Mouse (Mus musculus) megakaryocyte-erythroid progenitor cell, adult 5-6 weeks (primary cell): ENCODE measurements around the gene Stard5. TPM values are rescaled to one million over a fixed set of nuclear protein-coding genes. Genes with fewer than 3 reads are reported as not detected.

Experiments
- total RNA-seq, 2 experiments: library from RNA; stranded (forward) in 1 of 2; stranded (reverse) in 1 of 2; fragments of 200-1000, 215-1000 nt in 1 of 2; fragments of >200 nt in 1 of 2; fragmentation: Nextera tagmentation in 1 of 2; gene quantifications; 2 replicates each; pipeline ENCODE4 v1.2.3; 2014 to 2017

Gene Stard5
- total RNA-seq, 2 experiments from 2014 or later = 3.0 to 5.0 TPM

Other genes with a start within 250 kb of the Stard5 start
- gene Tmc3, start 47.0 kb upstream of the Stard5 start, total RNA-seq (2014; fragmentation: Nextera tagmentation) = 0.42 and 0.77 TPM in 2 replicates
- gene Tmc3, start 47.0 kb upstream of the Stard5 start, total RNA-seq (2017) = 0.19 and 0.72 TPM in 2 replicates
- 11.0 and 12.1 TPM in 2 replicates for gene Il16, start 113.8 kb downstream of the Stard5 start, total RNA-seq (2014; fragmentation: Nextera tagmentation)
- gene Il16, start 113.8 kb downstream of the Stard5 start, total RNA-seq (2017) = 11.0 and 12.9 TPM in 2 replicates
- gene Cfap161, start 162.9 kb downstream of the Stard5 start, total RNA-seq (2014; fragmentation: Nextera tagmentation) = not detected in 2 replicates
- gene Cfap161, start 162.9 kb downstream of the Stard5 start, total RNA-seq (2017) = not detected in 2 replicates